Mouse (Mus musculus) stomach, embryonic 16.5 days (tissue): ENCODE measurements around the gene Glis3. TPM values are rescaled to one million over a fixed set of nuclear protein-coding genes. Genes with fewer than 3 reads are reported as not detected.

Experiments
- ATAC-seq: fragments of 200-750 bp; cut with Nextera tagmentation; 2 replicates; pipeline ENCODE4 v1.8.0; 2017; ENCODE audit warnings: moderate number of reproducible peaks, moderate TSS enrichment; ENCODE audit not compliant: insufficient read depth, low FRiP score
- H3K27ac ChIP-seq: fragments of 300-500 bp; sonication (generic); 2 replicates; pipeline ENCODE4 v1.5.1; 2014; ENCODE audit warnings: low read length
- H3K27me3 ChIP-seq: fragments of 300-500 bp; sonication (generic); 2 replicates; pipeline ENCODE4 v1.6.1; 2014; ENCODE audit warnings: low read length, control low read depth, mixed read lengths; ENCODE audit not compliant: control insufficient read depth, insufficient read depth
- H3K36me3 ChIP-seq: fragments of 300-500 bp; sonication (generic); 2 replicates; pipeline ENCODE4 v1.6.1; 2014; ENCODE audit warnings: low read length; ENCODE audit not compliant: control insufficient read depth, insufficient read depth
- H3K4me1 ChIP-seq: fragments of 300-500 bp; sonication (generic); 2 replicates; pipeline ENCODE4 v1.6.1; 2014; ENCODE audit warnings: low read length, control low read depth, mixed read lengths; ENCODE audit not compliant: control insufficient read depth, insufficient read depth
- H3K4me2 ChIP-seq: fragments of 300-500 bp; sonication (generic); 2 replicates; pipeline ENCODE4 v1.6.1; 2014; ENCODE audit warnings: low read depth, low read length, mixed read lengths
- H3K4me3 ChIP-seq: fragments of 300-500 bp; sonication (generic); replicated peaks from 2 replicates; pipeline ENCODE4 v1.5.1; 2014; ENCODE audit warnings: mild to moderate bottlenecking, low read length
- H3K9ac ChIP-seq: fragments of 300-500 bp; sonication (generic); 2 replicates; pipeline ENCODE4 v1.6.1; 2014; ENCODE audit warnings: low read length
- H3K9me3 ChIP-seq: fragments of 300-500 bp; sonication (generic); replicated peaks from 2 replicates; pipeline ENCODE4 v1.6.1; 2016; ENCODE audit warnings: low read length, control low read depth; ENCODE audit not compliant: control insufficient read depth
- WGBS: fragments of 180-500 bp; shearing (Covaris S2); extraction: QIAGEN DNeasy Blood & Tissue Kit; methylation state at CpG from one replicate; pipeline ENCODE4 v1.1.7; 2014; 5-methylcytosine and 5-hydroxymethylcytosine counted together
- polyA plus RNA-seq: library from polyadenylated mRNA; unstranded; fragments of >200 nt; fragmentation: Nextera tagmentation; extraction: Ambion mirVana; gene quantifications from 2 replicates; pipeline ENCODE4 v1.2.1, GENCODE M21; 2015

The Glis3 gene
- polyA plus RNA-seq, 1 experiment from 2014 or later: 2.4 TPM

GRCm38 (mm10) chr19:28375746-28376145 is 304.1 kb downstream of the Glis3 start:
- Histone ChIP-seq H3K4me3 (no peak overlapping the region), H3K9me3 (no peaks in the 10 kb centered on the region), H3K27ac (no peak overlapping the region), H3K4me2 (no peak overlapping the region), H3K27me3 (no peaks in the 10 kb centered on the region), H3K9ac (no peak overlapping the region), H3K4me1 (peaks cover 12% of the 10 kb centered on the region; the same call in 1 of the 2 replicates), H3K36me3 (no peaks in the 10 kb centered on the region)
- 83% methylated on average over 2 of the region's 2 CpGs for WGBS
- no peak for ATAC-seq

GRCm38 (mm10) chr19:28374524-28374923 is 305.4 kb downstream of the Glis3 start:
- Histone ChIP-seq H3K9ac (no peak overlapping the region), H3K36me3 (no peaks in the 10 kb centered on the region), H3K9me3 (no peaks in the 10 kb centered on the region), H3K27ac (no peak overlapping the region), H3K4me2 (no peak overlapping the region), H3K4me3 (no peak overlapping the region), H3K4me1 (peaks cover 12% of the 10 kb centered on the region; the same call in 1 of the 2 replicates), H3K27me3 (no peaks in the 10 kb centered on the region)
- ATAC-seq: no peak
- WGBS: 82% methylated on average over 2 of the region's 2 CpGs

GRCm38 (mm10) chr19:28368215-28368614 is 311.7 kb downstream of the Glis3 start:
- 76% methylated on average over 4 of the region's 4 CpGs for WGBS

GRCm38 (mm10) chr19:28367274-28367673 is 312.6 kb downstream of the Glis3 start:
- Histone ChIP-seq H3K36me3 (no peaks in the 10 kb centered on the region), H3K9me3 (no peaks in the 10 kb centered on the region)

More at GRCm38 (mm10) chr19:28368215-28368614, 311.7 kb downstream of the Glis3 start:
- Histone ChIP-seq H3K27me3 (no peaks in the 10 kb centered on the region), H3K36me3 (no peaks in the 10 kb centered on the region), H3K4me2 (no peak overlapping the region), H3K4me1 (no peaks in the 10 kb centered on the region), H3K4me3 (no peak overlapping the region), H3K9ac (no peak overlapping the region), H3K27ac (no peak overlapping the region), H3K9me3 (no peaks in the 10 kb centered on the region)
- ATAC-seq: no peak

GRCm38 (mm10) chr19:28366766-28367165 is 313.1 kb downstream of the Glis3 start:
- no peaks in the 10 kb centered on the region for H3K9me3 ChIP-seq
- no peak overlapping the region for H3K4me2 ChIP-seq
- no peak overlapping the region for H3K27ac ChIP-seq
- ATAC-seq: no peak
- H3K4me1 ChIP-seq: no peaks in the 10 kb centered on the region
- no peak overlapping the region for H3K9ac ChIP-seq
- H3K36me3 ChIP-seq: no peaks in the 10 kb centered on the region
- H3K27me3 ChIP-seq: no peaks in the 10 kb centered on the region
- 93% methylated on average over 1 of the region's 1 CpGs for WGBS
- H3K4me3 ChIP-seq: no peak overlapping the region

More at GRCm38 (mm10) chr19:28367274-28367673, 312.6 kb downstream of the Glis3 start:
- H3K4me3 ChIP-seq: no peak overlapping the region
- no peak overlapping the region for H3K4me2 ChIP-seq
- ATAC-seq: no peak
- H3K27ac ChIP-seq: no peak overlapping the region
- 88% methylated on average over 6 of the region's 6 CpGs for WGBS
- H3K27me3 ChIP-seq: no peaks in the 10 kb centered on the region
- no peaks in the 10 kb centered on the region for H3K4me1 ChIP-seq
- H3K9ac ChIP-seq: no peak overlapping the region

DNA sequence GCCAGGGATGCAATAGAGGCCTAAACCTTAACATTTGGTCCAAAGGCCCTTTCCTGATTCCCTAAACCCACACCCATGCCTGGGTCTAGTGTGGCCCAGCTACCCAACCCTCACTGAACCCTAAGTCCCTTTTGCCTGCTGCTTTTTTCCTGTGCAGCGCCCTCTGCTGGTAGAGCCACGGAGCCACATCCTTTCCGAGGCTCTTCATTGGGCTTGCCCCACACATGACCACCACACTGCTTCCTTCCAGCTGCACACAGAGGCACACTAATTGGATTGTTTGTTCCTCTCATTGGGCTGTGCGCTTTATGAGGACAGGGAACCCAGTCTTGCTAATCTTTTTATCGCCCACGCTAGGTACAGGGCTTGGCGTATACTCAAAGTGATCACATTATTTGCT is 314.0 kb downstream of the Glis3 start:
- Histone ChIP-seq H3K36me3 (no peaks in the 10 kb centered on the region), H3K4me3 (no peak overlapping the region), H3K27ac (no peak overlapping the region), H3K4me1 (no peaks in the 10 kb centered on the region), H3K9me3 (no peaks in the 10 kb centered on the region), H3K4me2 (no peak overlapping the region), H3K9ac (no peak overlapping the region), H3K27me3 (no peaks in the 10 kb centered on the region)
- ATAC-seq: no peak
- 47% methylated on average over 7 of the region's 7 CpGs for WGBS

DNA sequence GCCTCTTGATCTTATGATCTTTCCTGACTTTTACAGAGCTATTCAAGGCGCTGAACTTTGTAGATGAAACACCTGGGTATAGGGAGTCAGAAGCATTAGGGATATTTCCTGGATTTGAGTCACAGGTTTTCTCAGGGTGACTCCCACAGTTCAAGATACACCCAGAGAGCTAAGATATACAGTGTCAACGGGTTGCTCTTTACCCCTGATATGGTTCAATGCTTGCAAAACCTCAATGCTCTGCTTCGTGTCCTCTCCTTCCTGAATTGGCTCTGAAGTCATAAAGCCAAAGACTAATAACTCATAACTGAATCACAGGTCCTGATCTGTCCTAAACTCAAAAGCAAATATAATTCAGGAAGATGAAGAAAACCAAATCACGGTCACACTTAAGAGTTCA is 319.0 kb downstream of the Glis3 start:
- H3K27me3 ChIP-seq: no peaks in the 10 kb centered on the region
- no peak overlapping the region for H3K4me3 ChIP-seq
- H3K4me2 ChIP-seq: no peak overlapping the region
- no peaks in the 10 kb centered on the region for H3K9me3 ChIP-seq
- 72% methylated on average over 4 of the region's 4 CpGs for WGBS
- no peak for ATAC-seq
- H3K36me3 ChIP-seq: no peaks in the 10 kb centered on the region
- no peak overlapping the region for H3K9ac ChIP-seq
- H3K4me1 ChIP-seq: peaks cover 4% of the 10 kb centered on the region; the same call in 1 of the 2 replicates
- H3K27ac ChIP-seq: no peak overlapping the region

DNA sequence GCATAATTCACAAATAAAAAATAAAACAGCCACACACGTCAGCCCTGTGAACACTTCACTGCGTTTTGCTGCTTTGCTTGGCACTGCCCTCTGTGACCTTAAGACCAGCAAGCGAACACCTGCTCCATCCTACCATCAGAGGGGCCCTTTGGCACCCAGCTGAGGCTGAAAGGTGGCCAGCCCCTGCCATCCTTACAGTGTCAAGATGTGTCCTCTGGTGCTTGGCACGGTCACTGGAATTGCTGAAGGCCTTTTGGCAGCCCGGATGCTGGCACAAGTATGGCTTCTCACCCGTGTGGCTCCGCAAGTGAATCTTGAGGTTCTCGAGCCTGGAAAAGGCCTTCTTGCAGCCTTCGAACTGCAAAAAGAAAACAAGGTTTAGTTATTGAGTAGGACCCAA is 322.3 kb downstream of the Glis3 start:
- Histone ChIP-seq H3K4me1 (peaks cover 4% of the 10 kb centered on the region; the same call in 1 of the 2 replicates), H3K9me3 (no peaks in the 10 kb centered on the region), H3K27ac (0 out of 2 replicates have a peak overlapping the region, but pooled peaks have one; percentile 21), H3K4me3 (no peak overlapping the region), H3K9ac (no peak overlapping the region), H3K36me3 (no peaks in the 10 kb centered on the region), H3K4me2 (no peak overlapping the region), H3K27me3 (no peaks in the 10 kb centered on the region)
- 79% methylated on average over 9 of the region's 9 CpGs for WGBS
- ATAC-seq: no peak

- no peak for ATAC-seq
- Histone ChIP-seq H3K4me3 (no peak overlapping the region), H3K36me3 (no peaks in the 10 kb centered on the region), H3K4me1 (no peaks in the 10 kb centered on the region), H3K4me2 (no peak overlapping the region), H3K27ac (no peak overlapping the region), H3K9ac (no peak overlapping the region), H3K9me3 (no peaks in the 10 kb centered on the region), H3K27me3 (no peaks in the 10 kb centered on the region)
- 75% methylated on average over 13 of the region's 13 CpGs for WGBS
Measured at GRCm38 (mm10) chr19:28351068-28352066, 328.5 kb downstream of the Glis3 start.
